Comparison of ENCODE assay signal across 27 mouse cellular contexts in the genomic region with DNA sequence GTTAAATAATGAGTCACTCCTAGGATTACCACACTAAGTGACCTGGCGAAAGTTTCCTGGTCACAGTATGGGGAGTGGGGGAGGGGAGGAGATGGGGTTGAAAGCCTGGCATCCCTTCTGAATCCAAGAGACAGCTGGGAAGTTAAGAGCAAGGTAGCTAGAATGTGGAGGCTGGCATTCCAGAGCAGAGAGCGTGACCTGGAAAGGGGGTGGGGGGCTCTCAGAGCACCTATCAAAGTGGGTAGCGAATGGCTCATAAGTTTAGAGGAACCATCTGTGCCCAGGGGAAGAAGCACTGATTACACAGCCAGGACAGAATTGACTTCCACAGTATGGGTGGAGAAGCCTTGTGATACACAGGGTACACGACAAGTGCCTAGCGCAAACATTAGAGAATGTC.
DNase-seq lines count a peak whose midpoint lies in the region; ATAC-seq and TF ChIP-seq lines count a peak whose summit lies in the region.
"Had no signal": no experiment of that assay in that cellular context is flagged by ENCODE, and none has a peak within 500 bp of the region (broad histone marks: within the 10 kb centered on the region; RNA-seq: fewer than 3 reads in every experiment).

No protein-coding gene starts in this region.

- H3K27me3 ChIP-seq in kidney, embryonic 15.5 days = no peaks in the 10 kb centered on the region
- no peaks in the 10 kb centered on the region for H3K27me3 ChIP-seq in lung, postnatal 0 days (replicated peaks; ENCODE audit: insufficient read depth, low read length)
- no peaks in the 10 kb centered on the region for H3K27me3 ChIP-seq in stomach, postnatal 0 days (ENCODE audit: control insufficient read depth, insufficient read depth, low read length)
- H3K27me3 ChIP-seq: embryonic facial prominence, embryonic 12.5 days; embryonic facial prominence, embryonic 15.5 days; heart, embryonic 12.5 days; heart, embryonic 15.5 days; hindbrain, embryonic 13.5 days had no signal

- no peak for TF ChIP-seq EP300 in lung, postnatal 0 days (IDR thresholded peaks at IDR 0.05)
- TF ChIP-seq EP300 in stomach, postnatal 0 days (optimal IDR thresholded peaks at IDR 0.05) = no peak

- no peak for DNase-seq in kidney, postnatal 36 days
- peak; percentile 7 for DNase-seq in lung, postnatal 0 days (ENCODE audit: low spot score)
- no peak for DNase-seq in lung, postnatal 25 days (ENCODE audit: low spot score)
- no peak for DNase-seq in stomach, postnatal 0 days (ENCODE audit: low spot score)
- no peak for DNase-seq in cerebellum, adult 9-11 months
- DNase-seq: adrenal gland, postnatal 10 days; adrenal gland, postnatal 36 days; cerebellum, adult 18-20 months; cerebellum, adult 9-10 months; cerebellum, postnatal 25 days; forebrain, postnatal 0 days; gastrocnemius, adult 2 months; gastrocnemius, postnatal 25 days; heart, adult 18-20 months; heart, postnatal 10 days; heart, postnatal 36 days had no signal

- H3K4me1 ChIP-seq in kidney, embryonic 15.5 days = 0 out of 2 replicates have a peak, but pooled peaks cover 4% of the 10 kb centered on the region
- H3K4me1 ChIP-seq in lung, postnatal 0 days (ENCODE audit: insufficient read depth, low read depth, low read length) = no peaks in the 10 kb centered on the region
- H3K4me1 ChIP-seq in stomach, postnatal 0 days (replicated peaks; ENCODE audit: control insufficient read depth, insufficient read depth) = no peaks in the 10 kb centered on the region
- H3K4me1 ChIP-seq: embryonic facial prominence, embryonic 12.5 days; embryonic facial prominence, embryonic 15.5 days; heart, embryonic 15.5 days; hindbrain, embryonic 10.5 days had no signal

- ATAC-seq in kidney, embryonic 15.5 days (replicated peaks; ENCODE audit: low FRiP score) = peak; percentile 82
- ATAC-seq in lung, postnatal 0 days = no peak
- ATAC-seq in stomach, postnatal 0 days (ENCODE audit: low FRiP score, low TSS enrichment) = 0 out of 2 replicates have a peak, but pooled peaks have one; percentile 51
- ATAC-seq: activated CD4-positive, CD25-positive, alpha-beta regulatory T cell, adult 4 months; CD4-positive, CD25-positive, alpha-beta regulatory T cell, adult 4 months; forebrain, embryonic 14.5 days; forebrain, postnatal 0 days; hindbrain, embryonic 16.5 days had no signal

- no peak overlapping the region for H3K4me3 ChIP-seq in kidney, embryonic 15.5 days (replicated peaks)
- no peak overlapping the region for H3K4me3 ChIP-seq in lung, postnatal 0 days (ENCODE audit: low read depth, low read length)
- no peak overlapping the region for H3K4me3 ChIP-seq in stomach, postnatal 0 days (ENCODE audit: low read depth, low read length)
- H3K4me3 ChIP-seq: embryonic facial prominence, embryonic 12.5 days; embryonic facial prominence, embryonic 15.5 days; gastrocnemius, adult 2 months; heart, embryonic 12.5 days; heart, embryonic 15.5 days; hindbrain, embryonic 10.5 days; hindbrain, embryonic 13.5 days had no signal

- no peak for TF ChIP-seq CTCF in lung, postnatal 0 days (IDR thresholded peaks at IDR 0.05)
- no peak for TF ChIP-seq CTCF in stomach, postnatal 0 days (IDR thresholded peaks at IDR 0.05; ENCODE audit: low read depth)

- H3K9me3 ChIP-seq in kidney, embryonic 15.5 days (replicated peaks) = no peaks in the 10 kb centered on the region
- no peaks in the 10 kb centered on the region for H3K9me3 ChIP-seq in lung, postnatal 0 days (ENCODE audit: low read length)
- H3K9me3 ChIP-seq in stomach, postnatal 0 days (ENCODE audit: control insufficient read depth, low read length) = no peaks in the 10 kb centered on the region
- H3K9me3 ChIP-seq: embryonic facial prominence, embryonic 12.5 days; embryonic facial prominence, embryonic 15.5 days; heart, embryonic 12.5 days; heart, embryonic 15.5 days; hindbrain, embryonic 10.5 days; hindbrain, embryonic 13.5 days had no signal

- H3K9ac ChIP-seq in kidney, embryonic 15.5 days = no peak overlapping the region
- no peak overlapping the region for H3K9ac ChIP-seq in lung, postnatal 0 days (replicated peaks; ENCODE audit: low read depth)
- H3K9ac ChIP-seq in stomach, postnatal 0 days (ENCODE audit: low read length) = no peak overlapping the region
- H3K9ac ChIP-seq: embryonic facial prominence, embryonic 12.5 days; embryonic facial prominence, embryonic 15.5 days; forebrain, postnatal 0 days; heart, embryonic 12.5 days; heart, embryonic 15.5 days; hindbrain, embryonic 13.5 days had no signal

- H3K4me2 ChIP-seq in kidney, embryonic 15.5 days = no peak overlapping the region
- H3K4me2 ChIP-seq in lung, postnatal 0 days (replicated peaks; ENCODE audit: low read depth, low read length) = no peak overlapping the region
- no peak overlapping the region for H3K4me2 ChIP-seq in stomach, postnatal 0 days (replicated peaks; ENCODE audit: low read depth)
- H3K4me2 ChIP-seq: embryonic facial prominence, embryonic 12.5 days; embryonic facial prominence, embryonic 15.5 days; heart, embryonic 12.5 days; heart, embryonic 15.5 days; hindbrain, embryonic 13.5 days had no signal

- no peak overlapping the region for H3K27ac ChIP-seq in kidney, embryonic 15.5 days
- H3K27ac ChIP-seq in lung, postnatal 0 days (ENCODE audit: low read length) = no peak overlapping the region
- no peak overlapping the region for H3K27ac ChIP-seq in stomach, postnatal 0 days (replicated peaks)
- H3K27ac ChIP-seq: embryonic facial prominence, embryonic 12.5 days; embryonic facial prominence, embryonic 15.5 days; gastrocnemius, adult 2 months; heart, embryonic 15.5 days; hindbrain, embryonic 10.5 days; hindbrain, embryonic 13.5 days had no signal

- 56% methylated on average over 5 of the region's 5 CpGs for WGBS in kidney, embryonic 15.5 days
- WGBS in lung, postnatal 0 days = 85% methylated on average over 5 of the region's 5 CpGs
- WGBS in stomach, postnatal 0 days = 70% methylated on average over 5 of the region's 5 CpGs

- H3K36me3 ChIP-seq in kidney, embryonic 15.5 days = no peaks in the 10 kb centered on the region
- H3K36me3 ChIP-seq in lung, postnatal 0 days (ENCODE audit: insufficient read depth, low read length) = no peaks in the 10 kb centered on the region
- no peaks in the 10 kb centered on the region for H3K36me3 ChIP-seq in stomach, postnatal 0 days (ENCODE audit: control insufficient read depth, insufficient read depth, low read length)
- H3K36me3 ChIP-seq: embryonic facial prominence, embryonic 12.5 days; embryonic facial prominence, embryonic 15.5 days; heart, embryonic 12.5 days; heart, embryonic 15.5 days; hindbrain, embryonic 10.5 days; hindbrain, embryonic 13.5 days had no signal
